Mouse (Mus musculus): ENCODE measurements around the gene Rgl2. TPM values are rescaled to one million over a fixed set of nuclear protein-coding genes. Genes with fewer than 3 reads are reported as not detected.
A peak's percentile ranks its signal among the peaks of the same experiment; 100 is the strongest.

Gene Rgl2
- polyA plus RNA-seq, 1 experiment from 2014 or later = 51.3 TPM

DNA sequence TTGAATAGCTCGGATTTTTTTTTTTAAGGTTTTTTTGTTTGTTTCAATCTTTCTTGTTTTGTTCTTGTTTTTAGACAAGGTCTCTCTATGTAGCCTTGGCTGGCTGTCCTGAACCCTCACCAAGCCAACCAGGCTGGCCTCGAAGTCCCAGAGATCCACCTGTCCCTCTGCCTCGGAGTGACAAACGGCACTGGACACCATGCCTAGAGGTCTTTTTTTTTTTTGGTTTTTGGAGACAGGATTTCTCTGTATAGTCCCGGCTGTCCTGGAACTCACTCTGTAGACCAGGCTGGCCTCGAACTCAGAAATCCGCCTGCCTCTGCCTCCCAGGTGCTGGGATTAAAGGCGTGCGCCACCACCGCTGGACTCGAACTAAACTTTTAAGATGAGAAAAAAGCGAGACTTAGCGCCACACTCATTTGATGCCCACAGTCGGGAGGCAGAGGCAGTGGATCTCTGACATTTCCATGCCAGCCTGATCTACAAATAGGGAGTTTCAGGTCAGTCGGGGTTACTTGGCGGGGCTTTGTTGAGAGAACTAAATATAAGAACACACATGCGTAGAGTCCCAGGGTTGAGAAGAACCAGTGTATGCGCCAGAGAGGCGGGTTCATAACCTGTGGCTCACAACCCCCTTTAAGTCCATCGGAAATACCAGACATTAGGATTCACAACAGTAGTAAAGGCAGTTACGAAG is 944 bp upstream of the Rgl2 start:
- Histone ChIP-seq H3K9me3 (ENCODE audit: control insufficient read depth, low read length) (no peaks in the 10 kb centered on the region), H3K4me1 (ENCODE audit: control insufficient read depth, insufficient read depth, low read length) (peaks cover 9% of the 10 kb centered on the region), H3K27me3 (ENCODE audit: control insufficient read depth, insufficient read depth, low read length) (no peaks in the 10 kb centered on the region), H3K4me3 (ENCODE audit: low read depth, low read length) (peak overlapping the region; percentile 65), H3K36me3 (ENCODE audit: control insufficient read depth, insufficient read depth, low read length) (peaks cover 8% of the 10 kb centered on the region; the same call in 1 of the 2 replicates), H3K27ac (ENCODE audit: low read depth, low read length) (no peak overlapping the region), H3K4me2 (ENCODE audit: low read depth, low read length) (peak overlapping the region; percentile 79), H3K9ac (replicated peaks; ENCODE audit: low read depth, low read length) (peak overlapping the region; percentile 72)
- 69% methylated on average over 21 of the region's 21 CpGs for WGBS
- no peak for ATAC-seq (ENCODE audit: low read depth)

DNA sequence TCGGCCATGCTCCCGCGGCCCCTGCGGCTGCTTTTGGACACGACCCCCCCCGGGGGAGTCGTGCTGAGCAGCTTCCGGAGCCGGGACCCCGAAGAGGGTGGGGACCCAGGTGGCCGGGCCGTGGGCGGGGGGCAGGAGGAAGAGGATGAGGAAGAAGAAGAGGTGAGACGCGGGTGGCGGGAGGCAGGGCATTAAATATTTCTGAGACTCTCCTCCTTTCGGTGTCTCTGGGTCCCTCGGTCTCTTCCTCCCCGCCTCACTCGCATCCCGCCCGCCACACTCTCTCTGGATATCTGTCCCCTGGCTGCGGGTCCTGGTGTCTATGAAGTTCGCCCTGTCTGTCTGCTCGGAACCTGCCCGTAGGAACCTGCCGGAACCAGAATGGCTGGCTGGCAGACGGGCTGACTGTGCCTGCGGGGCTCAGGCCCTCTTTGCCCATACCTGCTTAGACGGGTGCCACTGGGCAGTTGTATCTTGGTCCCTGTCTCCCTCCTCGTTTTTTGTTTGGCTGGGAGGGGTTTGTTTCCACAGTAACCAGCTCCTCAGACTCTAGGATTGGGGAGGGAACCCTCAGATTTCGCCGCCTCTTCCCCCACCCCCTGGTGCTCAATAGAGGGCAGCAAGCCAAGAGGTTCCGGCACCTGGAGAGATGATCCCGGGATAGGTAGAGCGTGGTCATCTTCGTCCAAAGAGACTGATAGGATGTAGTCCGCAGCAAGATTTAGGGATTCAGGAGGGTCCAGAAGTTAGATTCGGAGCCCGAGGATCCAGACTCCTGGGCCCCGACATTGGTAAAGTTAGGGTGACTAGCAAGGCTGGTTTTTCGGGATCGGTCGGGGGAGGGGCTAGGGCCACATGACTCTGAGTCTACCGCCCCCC is 1.2 kb downstream of the Rgl2 start:
- peak overlapping the region; percentile 88 for H3K27ac ChIP-seq (ENCODE audit: low read depth, low read length)
- H3K4me3 ChIP-seq (ENCODE audit: low read depth, low read length) = peak overlapping the region; percentile 65
- no peaks in the 10 kb centered on the region for H3K9me3 ChIP-seq (ENCODE audit: control insufficient read depth, low read length)
- H3K9ac ChIP-seq (replicated peaks; ENCODE audit: low read depth, low read length) = peak overlapping the region; percentile 72
- peaks cover 13% of the 10 kb centered on the region; the same call in 1 of the 2 replicates for H3K36me3 ChIP-seq (ENCODE audit: control insufficient read depth, insufficient read depth, low read length)
- 0 out of 2 replicates have a peak, but pooled peaks have one; percentile 10 for ATAC-seq (ENCODE audit: low read depth)
- 0% methylated on average over 44 of the region's 45 CpGs for WGBS
- H3K4me1 ChIP-seq (ENCODE audit: control insufficient read depth, insufficient read depth, low read length) = peaks cover 9% of the 10 kb centered on the region
- H3K4me2 ChIP-seq (ENCODE audit: low read depth, low read length) = peak overlapping the region; percentile 79
- no peaks in the 10 kb centered on the region for H3K27me3 ChIP-seq (ENCODE audit: control insufficient read depth, insufficient read depth, low read length)

DNA sequence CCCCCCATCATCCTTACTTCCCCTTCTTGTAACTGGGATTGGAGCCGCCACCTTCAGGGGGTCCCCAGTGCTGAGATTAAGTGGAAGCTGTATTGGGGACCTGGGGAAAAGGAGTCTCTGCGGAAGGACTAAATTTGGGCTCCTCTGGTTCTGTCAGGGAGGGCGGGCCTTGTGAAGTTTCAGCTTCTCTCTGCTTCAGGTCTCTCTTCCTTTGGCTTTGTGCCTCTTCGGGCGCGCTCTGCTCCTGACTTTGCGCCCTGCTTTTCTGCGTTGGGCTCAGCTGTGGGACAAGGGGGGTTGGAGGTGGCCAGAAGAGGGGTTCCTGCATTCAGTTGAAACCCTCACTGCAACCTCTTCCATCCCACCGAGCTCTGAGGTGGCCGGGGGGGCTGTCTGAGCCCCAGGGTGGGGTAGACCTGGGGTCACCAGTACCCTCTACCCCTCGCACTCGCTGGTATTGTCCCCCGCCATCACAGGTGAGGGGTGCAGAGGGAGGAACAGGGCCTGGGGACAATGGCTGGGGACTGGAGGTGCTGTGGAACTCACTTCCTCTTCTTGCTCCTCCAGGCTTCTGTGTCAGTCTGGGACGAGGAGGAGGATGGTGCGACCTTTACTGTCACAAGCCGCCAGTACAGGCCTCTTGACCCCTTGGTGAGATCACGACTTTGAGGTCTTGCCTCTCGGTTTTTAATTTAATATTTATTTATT is 2.0 kb downstream of the Rgl2 start:
- Histone ChIP-seq H3K27me3 (ENCODE audit: control insufficient read depth, insufficient read depth, low read length) (no peaks in the 10 kb centered on the region), H3K36me3 (ENCODE audit: control insufficient read depth, insufficient read depth, low read length) (peaks cover 10% of the 10 kb centered on the region; the same call in 1 of the 2 replicates), H3K9me3 (ENCODE audit: control insufficient read depth, low read length) (no peaks in the 10 kb centered on the region), H3K4me1 (ENCODE audit: control insufficient read depth, insufficient read depth, low read length) (peaks cover 9% of the 10 kb centered on the region), H3K27ac (ENCODE audit: low read depth, low read length) (no peak overlapping the region), H3K4me3 (ENCODE audit: low read depth, low read length) (peak overlapping the region; percentile 65), H3K4me2 (ENCODE audit: low read depth, low read length) (peak overlapping the region; percentile 79), H3K9ac (replicated peaks; ENCODE audit: low read depth, low read length) (peak overlapping the region; percentile 72)
- no peak for ATAC-seq (ENCODE audit: low read depth)
- 33% methylated on average over 18 of the region's 18 CpGs for WGBS

DNA sequence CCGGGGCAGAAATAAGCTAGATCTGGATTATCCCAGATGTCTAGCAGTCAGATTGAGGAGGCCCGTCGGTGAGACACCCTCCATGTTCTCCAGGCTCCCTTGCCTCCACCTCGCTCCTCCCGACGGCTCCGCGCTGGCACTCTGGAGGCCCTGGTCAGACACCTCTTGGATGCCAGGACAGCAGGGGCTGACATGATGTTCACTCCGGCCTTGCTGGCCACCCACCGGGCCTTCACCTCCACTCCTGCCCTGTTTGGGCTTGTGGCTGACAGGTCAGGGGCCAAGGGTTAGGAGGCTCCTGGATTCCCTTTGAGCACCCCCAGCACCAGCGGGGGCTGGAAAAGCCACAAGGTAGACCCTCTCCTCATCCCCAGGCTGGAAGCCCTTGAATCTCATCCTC is 2.6 kb downstream of the Rgl2 start:
- Histone ChIP-seq H3K9ac (replicated peaks; ENCODE audit: low read depth, low read length) (no peak overlapping the region), H3K36me3 (ENCODE audit: control insufficient read depth, insufficient read depth, low read length) (peaks cover 10% of the 10 kb centered on the region; the same call in 1 of the 2 replicates), H3K27me3 (ENCODE audit: control insufficient read depth, insufficient read depth, low read length) (no peaks in the 10 kb centered on the region), H3K4me2 (ENCODE audit: low read depth, low read length) (no peak overlapping the region), H3K4me1 (ENCODE audit: control insufficient read depth, insufficient read depth, low read length) (peaks cover 9% of the 10 kb centered on the region), H3K4me3 (ENCODE audit: low read depth, low read length) (no peak overlapping the region), H3K9me3 (ENCODE audit: control insufficient read depth, low read length) (no peaks in the 10 kb centered on the region), H3K27ac (ENCODE audit: low read depth, low read length) (no peak overlapping the region)
- no peak for ATAC-seq (ENCODE audit: low read depth)
- 93% methylated on average over 11 of the region's 11 CpGs for WGBS

DNA sequence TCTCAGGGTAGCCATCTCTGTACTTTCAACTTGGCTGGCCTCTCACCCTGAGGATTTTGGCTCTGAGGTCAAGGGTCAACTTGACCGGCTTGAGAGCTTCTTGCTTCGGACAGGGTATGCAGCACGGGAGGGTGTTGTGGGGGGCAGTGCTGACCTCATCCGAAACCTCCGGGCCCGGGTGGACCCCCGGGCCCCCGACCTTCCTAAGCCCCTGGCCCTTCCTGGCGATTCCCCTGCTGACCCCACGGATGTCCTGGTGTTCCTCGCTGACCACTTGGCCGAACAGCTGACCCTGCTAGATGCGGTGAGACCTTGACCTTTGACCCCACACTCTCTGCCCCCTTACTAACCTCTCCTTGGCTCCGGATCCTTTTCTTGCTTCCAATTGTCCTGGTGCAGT is 3.1 kb downstream of the Rgl2 start:
- Histone ChIP-seq H3K4me2 (ENCODE audit: low read depth, low read length) (no peak overlapping the region), H3K4me1 (ENCODE audit: control insufficient read depth, insufficient read depth, low read length) (peaks cover 9% of the 10 kb centered on the region), H3K4me3 (ENCODE audit: low read depth, low read length) (no peak overlapping the region), H3K27me3 (ENCODE audit: control insufficient read depth, insufficient read depth, low read length) (no peaks in the 10 kb centered on the region), H3K27ac (ENCODE audit: low read depth, low read length) (no peak overlapping the region), H3K36me3 (ENCODE audit: control insufficient read depth, insufficient read depth, low read length) (peaks cover 13% of the 10 kb centered on the region; the same call in 1 of the 2 replicates), H3K9me3 (ENCODE audit: control insufficient read depth, low read length) (no peaks in the 10 kb centered on the region), H3K9ac (replicated peaks; ENCODE audit: low read depth, low read length) (no peak overlapping the region)
- 95% methylated on average over 14 of the region's 14 CpGs for WGBS
- no peak for ATAC-seq (ENCODE audit: low read depth)

DNA sequence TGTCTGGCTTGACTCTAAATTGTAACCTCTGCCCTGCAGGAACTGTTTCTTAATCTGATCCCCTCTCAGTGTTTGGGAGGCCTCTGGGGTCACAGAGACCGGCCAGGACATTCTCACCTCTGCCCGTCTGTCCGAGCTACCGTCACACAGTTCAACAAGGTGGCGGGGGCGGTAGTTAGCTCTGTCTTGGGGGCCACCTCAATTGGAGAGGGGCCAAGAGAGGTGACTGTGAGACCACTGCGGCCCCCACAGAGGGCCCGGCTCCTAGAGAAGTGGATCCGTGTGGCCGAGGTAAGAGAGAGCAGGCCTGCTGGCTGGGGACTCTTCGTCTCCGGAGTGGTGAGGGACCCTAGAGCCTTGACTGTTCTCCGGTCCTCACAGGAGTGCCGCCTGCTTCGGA is 3.6 kb downstream of the Rgl2 start:
- Histone ChIP-seq H3K27ac (ENCODE audit: low read depth, low read length) (no peak overlapping the region), H3K9me3 (ENCODE audit: control insufficient read depth, low read length) (no peaks in the 10 kb centered on the region), H3K4me1 (ENCODE audit: control insufficient read depth, insufficient read depth, low read length) (peaks cover 9% of the 10 kb centered on the region), H3K27me3 (ENCODE audit: control insufficient read depth, insufficient read depth, low read length) (no peaks in the 10 kb centered on the region), H3K4me2 (ENCODE audit: low read depth, low read length) (no peak overlapping the region), H3K4me3 (ENCODE audit: low read depth, low read length) (no peak overlapping the region), H3K36me3 (ENCODE audit: control insufficient read depth, insufficient read depth, low read length) (peaks cover 15% of the 10 kb centered on the region; the same call in 1 of the 2 replicates), H3K9ac (replicated peaks; ENCODE audit: low read depth, low read length) (no peak overlapping the region)
- no peak for ATAC-seq (ENCODE audit: low read depth)
- 92% methylated on average over 15 of the region's 15 CpGs for WGBS

DNA sequence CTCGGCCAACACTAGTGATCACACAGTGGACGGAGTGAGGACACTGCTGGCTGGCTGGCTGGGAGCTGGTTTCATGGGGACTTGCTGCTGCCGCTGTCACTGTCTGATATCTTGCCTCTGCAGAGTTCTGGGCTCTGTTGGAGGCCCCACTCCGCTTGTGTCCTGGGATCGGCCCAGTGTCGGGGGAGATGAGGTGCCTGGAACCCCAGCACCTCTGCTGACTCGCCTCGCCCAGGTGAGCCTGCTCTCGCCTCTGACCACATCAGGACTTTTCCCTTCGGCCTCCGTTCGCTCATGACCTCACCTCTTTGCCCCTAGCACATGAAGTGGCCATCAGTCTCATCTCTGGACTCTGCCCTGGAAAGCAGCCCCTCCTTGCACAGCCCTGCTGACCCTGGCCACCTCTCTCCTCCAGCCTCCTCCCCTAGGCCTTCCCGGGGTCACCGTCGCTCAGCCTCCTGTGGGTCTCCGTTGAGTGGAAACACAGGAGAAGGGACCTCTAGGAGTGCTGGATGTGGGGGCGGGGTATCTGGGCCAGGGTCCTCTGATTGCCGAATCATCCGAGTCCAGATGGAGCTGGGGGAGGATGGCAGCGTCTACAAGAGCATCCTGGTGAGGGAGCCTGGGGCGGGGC is 6.2 kb downstream of the Rgl2 start:
- 89% methylated on average over 21 of the region's 21 CpGs for WGBS
- Histone ChIP-seq H3K9me3 (ENCODE audit: control insufficient read depth, low read length) (no peaks in the 10 kb centered on the region), H3K27ac (ENCODE audit: low read depth, low read length) (no peak overlapping the region), H3K4me2 (ENCODE audit: low read depth, low read length) (no peak overlapping the region), H3K4me1 (ENCODE audit: control insufficient read depth, insufficient read depth, low read length) (peaks cover 13% of the 10 kb centered on the region), H3K36me3 (ENCODE audit: control insufficient read depth, insufficient read depth, low read length) (peaks cover 15% of the 10 kb centered on the region; the same call in 1 of the 2 replicates), H3K9ac (replicated peaks; ENCODE audit: low read depth, low read length) (no peak overlapping the region), H3K27me3 (ENCODE audit: control insufficient read depth, insufficient read depth, low read length) (no peaks in the 10 kb centered on the region), H3K4me3 (ENCODE audit: low read depth, low read length) (no peak overlapping the region)
- no peak for ATAC-seq (ENCODE audit: low read depth)

DNA sequence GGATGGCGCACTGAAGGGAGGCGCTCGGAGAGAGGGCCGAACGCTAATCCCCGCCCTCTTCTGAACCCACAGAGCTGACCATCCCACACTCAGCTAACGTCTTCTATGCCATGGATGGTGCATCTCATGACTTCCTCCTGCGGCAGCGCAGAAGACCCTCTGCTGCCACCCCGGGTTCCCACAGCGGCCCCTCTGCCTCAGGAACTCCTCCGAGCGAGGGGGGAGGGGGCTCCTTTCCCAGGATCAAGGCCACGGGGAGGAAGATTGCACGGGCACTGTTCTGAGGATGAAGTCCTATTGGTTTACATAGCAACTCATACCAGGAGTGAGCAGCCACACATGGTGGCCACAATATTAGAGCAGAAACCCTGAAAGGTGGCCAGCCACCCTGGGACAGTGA is 7.7 kb downstream of the Rgl2 start:
- Histone ChIP-seq H3K9me3 (ENCODE audit: control insufficient read depth, low read length) (no peaks in the 10 kb centered on the region), H3K36me3 (ENCODE audit: control insufficient read depth, insufficient read depth, low read length) (peaks cover 15% of the 10 kb centered on the region; the same call in 1 of the 2 replicates), H3K27me3 (ENCODE audit: control insufficient read depth, insufficient read depth, low read length) (no peaks in the 10 kb centered on the region), H3K4me1 (ENCODE audit: control insufficient read depth, insufficient read depth, low read length) (peaks cover 17% of the 10 kb centered on the region), H3K27ac (ENCODE audit: low read depth, low read length) (no peak overlapping the region), H3K4me2 (ENCODE audit: low read depth, low read length) (no peak overlapping the region), H3K4me3 (ENCODE audit: low read depth, low read length) (no peak overlapping the region), H3K9ac (replicated peaks; ENCODE audit: low read depth, low read length) (no peak overlapping the region)
- no peak for ATAC-seq (ENCODE audit: low read depth)
- 84% methylated on average over 15 of the region's 15 CpGs for WGBS
